Mouse (Mus musculus): Measurements from ENCODE around the gene Rrn3. TPM values are rescaled to one million over a fixed set of nuclear protein-coding genes. Genes with fewer than 3 reads are reported as not detected.

Gene Rrn3
- polyA plus RNA-seq, 1 experiment from 2014 or later: 55.2 TPM

DNA sequence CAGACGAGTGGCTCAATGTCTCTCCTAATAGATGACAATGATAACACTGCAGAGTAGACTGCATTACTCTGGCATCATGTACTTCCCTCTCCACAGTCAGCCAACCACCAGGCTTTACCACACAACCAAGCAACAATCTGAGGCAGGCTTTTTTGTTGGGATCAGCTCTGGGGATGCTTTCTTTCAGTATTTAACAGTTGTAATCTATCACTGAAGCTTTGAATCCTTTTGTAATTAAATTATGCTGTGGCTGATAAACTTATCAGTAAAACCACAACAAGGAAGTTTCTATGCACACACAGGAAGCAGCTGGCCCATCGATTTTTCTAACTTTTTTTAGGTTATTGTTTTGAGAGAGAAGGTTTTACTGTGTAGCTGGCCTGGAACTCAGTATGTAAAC is 67.8 kb downstream of the Rrn3 start:
- Histone ChIP-seq H3K36me3 (ENCODE audit: control insufficient read depth, insufficient read depth, low read length) (peaks cover 23% of the 10 kb centered on the region; the same call in 1 of the 2 replicates), H3K9ac (ENCODE audit: low read length) (no peak overlapping the region), H3K4me1 (ENCODE audit: control insufficient read depth, insufficient read depth, low read length) (no peaks in the 10 kb centered on the region), H3K27me3 (ENCODE audit: control insufficient read depth, insufficient read depth, low read length) (no peaks in the 10 kb centered on the region), H3K9me3 (replicated peaks; ENCODE audit: control insufficient read depth, low read length) (no peaks in the 10 kb centered on the region), H3K27ac (ENCODE audit: low read length) (no peak overlapping the region), H3K4me3 (replicated peaks; ENCODE audit: low read length) (no peak overlapping the region), H3K4me2 (ENCODE audit: low read depth, low read length) (no peak overlapping the region)
- 62% methylated on average over 2 of the region's 2 CpGs for WGBS
- no peak for ATAC-seq (ENCODE audit: insufficient read depth, low FRiP score)

DNA sequence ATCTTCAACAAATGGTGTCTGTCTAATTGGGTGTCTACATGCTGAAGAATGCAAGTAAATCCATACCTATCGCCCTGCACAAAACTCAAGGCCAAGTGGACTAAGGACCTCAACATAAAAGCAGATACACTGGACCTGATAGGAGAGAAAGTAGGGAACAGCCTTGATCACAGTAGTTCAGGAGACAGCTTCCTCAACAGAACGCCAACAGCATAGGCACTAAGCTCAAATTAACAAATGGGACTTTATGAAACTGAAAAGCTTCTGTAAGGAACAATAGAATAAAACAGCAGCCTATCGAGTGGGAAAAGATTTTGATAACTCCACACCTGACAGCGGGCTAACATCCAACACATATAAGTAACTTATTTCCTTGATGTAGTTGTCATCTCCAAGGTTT is 70.9 kb downstream of the Rrn3 start:
- Histone ChIP-seq H3K4me3 (replicated peaks; ENCODE audit: low read length) (no peak overlapping the region), H3K9me3 (replicated peaks; ENCODE audit: control insufficient read depth, low read length) (no peaks in the 10 kb centered on the region)
- 95% methylated on average over 4 of the region's 4 CpGs for whole genome bisulfite sequencing

DNA sequence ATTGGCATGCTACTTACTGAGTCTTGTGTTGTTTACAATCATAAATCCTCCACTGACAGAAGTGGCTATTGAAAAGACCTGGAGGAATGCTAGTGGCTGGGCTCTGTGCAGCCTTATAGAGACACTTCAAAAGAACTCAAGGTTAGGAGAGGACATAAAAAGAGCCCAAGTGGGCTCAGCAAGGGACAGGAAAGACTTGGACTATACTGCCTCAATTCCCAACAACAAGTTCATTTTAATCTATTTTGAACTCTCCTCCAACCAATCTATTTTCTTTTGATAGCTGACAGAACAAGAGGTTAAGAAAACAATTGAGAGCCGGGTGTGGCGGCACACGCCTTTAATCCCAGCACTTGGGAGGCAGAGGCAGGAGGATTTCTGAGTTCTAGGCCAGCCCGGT is 73.4 kb downstream of the Rrn3 start:
- H3K27me3 ChIP-seq (ENCODE audit: control insufficient read depth, insufficient read depth, low read length): no peaks in the 10 kb centered on the region
- H3K4me3 ChIP-seq (replicated peaks; ENCODE audit: low read length): no peak overlapping the region
- no peaks in the 10 kb centered on the region for H3K4me1 ChIP-seq (ENCODE audit: control insufficient read depth, insufficient read depth, low read length)
- H3K9ac ChIP-seq (ENCODE audit: low read length): no peak overlapping the region
- 91% methylated on average over 4 of the region's 4 CpGs for WGBS
- H3K27ac ChIP-seq (ENCODE audit: low read length): no peak overlapping the region
- peaks cover 16% of the 10 kb centered on the region for H3K36me3 ChIP-seq (ENCODE audit: control insufficient read depth, insufficient read depth, low read length)
- no peak for ATAC-seq (ENCODE audit: insufficient read depth, low FRiP score)
- no peaks in the 10 kb centered on the region for H3K9me3 ChIP-seq (replicated peaks; ENCODE audit: control insufficient read depth, low read length)
- no peak overlapping the region for H3K4me2 ChIP-seq (ENCODE audit: low read depth, low read length)

More for the DNA sequence above, 70.9 kb downstream of the Rrn3 start:
- no peak overlapping the region for H3K27ac ChIP-seq (ENCODE audit: low read length)
- peaks cover 13% of the 10 kb centered on the region for H3K36me3 ChIP-seq (ENCODE audit: control insufficient read depth, insufficient read depth, low read length)
- H3K4me2 ChIP-seq (ENCODE audit: low read depth, low read length): no peak overlapping the region
- H3K9ac ChIP-seq (ENCODE audit: low read length): no peak overlapping the region
- no peaks in the 10 kb centered on the region for H3K27me3 ChIP-seq (ENCODE audit: control insufficient read depth, insufficient read depth, low read length)
- ATAC-seq (ENCODE audit: insufficient read depth, low FRiP score): no peak
- no peaks in the 10 kb centered on the region for H3K4me1 ChIP-seq (ENCODE audit: control insufficient read depth, insufficient read depth, low read length)

Small RNAs within 50 kb of the gene (microRNA-seq; reads per million reads assigned to microRNA genes)
- not detected for gene Gm27734

Other genes starting within 250 kb of the Rrn3 start
- 38.7 and 42.1 TPM in 2 replicates for gene Parn, start 112.5 kb upstream of the Rrn3 start, polyA plus RNA-seq (2015; fragmentation: Nextera tagmentation; extraction: Ambion mirVana)
- gene Bfar, start 108.8 kb upstream of the Rrn3 start, polyA plus RNA-seq (2015; fragmentation: Nextera tagmentation; extraction: Ambion mirVana): 41.9 and 47.1 TPM in 2 replicates
- 4.6 and 4.8 TPM in 2 replicates for gene 3110001I22Rik, start 108.8 kb upstream of the Rrn3 start, polyA plus RNA-seq (2015; fragmentation: Nextera tagmentation; extraction: Ambion mirVana)
- 43.3 and 59.7 TPM in 2 replicates for gene Pla2g10, start 49.7 kb upstream of the Rrn3 start, polyA plus RNA-seq (2015; fragmentation: Nextera tagmentation; extraction: Ambion mirVana)
- gene Ntan1, start 38.1 kb downstream of the Rrn3 start, polyA plus RNA-seq (2015; fragmentation: Nextera tagmentation; extraction: Ambion mirVana): 163 TPM in 2 replicates
- 115 and 122 TPM in 2 replicates for gene Pdxdc1, start 122.4 kb downstream of the Rrn3 start, polyA plus RNA-seq (2015; fragmentation: Nextera tagmentation; extraction: Ambion mirVana)
- 11.1 and 13.2 TPM in 2 replicates for gene Mpv17l, start 122.5 kb downstream of the Rrn3 start, polyA plus RNA-seq (2015; fragmentation: Nextera tagmentation; extraction: Ambion mirVana)
- 2.0 and 2.5 TPM in 2 replicates for gene 2900011O08Rik, start 205.9 kb downstream of the Rrn3 start, polyA plus RNA-seq (2015; fragmentation: Nextera tagmentation; extraction: Ambion mirVana)
- gene Ifitm7, start 206.2 kb downstream of the Rrn3 start, polyA plus RNA-seq (2015; fragmentation: Nextera tagmentation; extraction: Ambion mirVana): 0.19 TPM in 1 of 2 replicates, not detected in the other

Measured in stomach, embryonic 16.5 days (tissue).